Mouse (Mus musculus): Measurements from ENCODE around the gene Mars.

Gene Mars

DNA sequence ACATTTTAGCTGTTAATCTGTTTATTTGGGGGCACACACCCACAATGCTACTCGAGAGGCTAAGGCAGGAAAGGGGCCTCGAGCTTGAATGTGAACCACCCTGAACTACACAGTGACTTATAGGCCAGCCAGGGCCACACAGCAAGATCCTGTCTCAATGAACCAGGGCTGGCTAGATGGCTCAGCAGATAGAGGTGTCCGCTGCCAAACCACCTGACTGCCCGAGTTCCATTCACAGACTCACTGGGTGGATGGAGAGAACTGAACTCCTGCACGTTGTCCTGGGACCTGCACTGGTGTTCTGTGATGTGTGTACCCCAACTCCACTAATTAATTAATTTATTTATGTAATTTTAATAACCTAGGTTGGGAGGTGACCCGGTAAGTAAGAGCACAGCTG lies 53.8 kb downstream of the Mars start:
- no peak for DNase-seq

DNA sequence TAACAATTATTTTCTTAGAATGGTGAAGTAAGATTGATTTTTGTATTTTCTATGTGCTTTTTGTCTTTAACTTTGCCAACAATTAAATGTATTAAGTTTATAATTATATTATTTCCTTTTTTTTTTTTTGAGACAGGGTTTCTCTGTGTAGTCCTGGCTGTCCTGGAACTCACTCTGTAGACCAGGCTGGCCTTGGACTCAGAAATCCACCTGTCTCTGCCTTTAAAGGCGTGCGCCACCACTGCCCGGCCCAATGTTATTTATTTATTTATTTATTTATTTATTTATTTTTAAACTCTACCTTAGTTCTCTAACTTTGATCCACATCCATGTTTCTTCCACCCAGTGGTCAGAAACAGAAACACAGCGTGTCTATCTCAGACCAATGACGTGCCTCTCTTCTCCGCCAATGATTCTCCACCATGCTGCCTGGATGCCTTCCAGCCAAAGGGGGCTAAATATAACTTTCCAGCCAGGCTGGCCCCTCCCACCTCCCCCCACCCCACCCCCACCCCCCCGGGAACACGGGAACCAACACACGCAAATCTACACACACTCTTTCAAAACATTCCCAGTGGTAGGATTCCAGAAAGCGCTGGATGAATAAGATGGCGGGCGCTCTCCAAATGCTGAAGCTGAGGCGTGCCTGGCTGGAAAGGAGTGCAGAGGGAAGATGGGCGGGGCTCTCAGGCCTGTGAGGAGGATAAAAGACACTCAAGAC lies 55.8 kb downstream of the Mars start:
- peak; percentile 57 to 81 for DNase-seq

DNA sequence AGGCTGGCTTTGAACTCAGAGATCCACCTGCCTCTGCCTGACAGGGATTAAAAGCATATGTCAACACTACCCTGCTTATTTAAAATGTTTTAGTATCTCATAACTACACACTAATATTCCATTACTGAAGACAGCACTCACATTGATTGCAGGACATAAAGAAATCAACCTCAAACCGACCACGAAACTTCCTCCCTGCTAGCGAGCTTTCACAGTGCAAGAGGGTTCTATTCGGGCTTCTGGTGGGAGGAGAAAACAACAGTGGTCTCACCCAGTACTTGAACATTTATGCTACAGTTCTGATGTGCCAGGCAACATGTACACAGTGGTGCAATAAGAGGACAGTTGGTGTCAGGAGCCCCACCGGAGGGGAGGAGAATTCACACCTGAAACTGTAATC lies 60.8 kb downstream of the Mars start:
- no peak for DNase-seq
